Mouse (Mus musculus) cerebellum, adult 18-20 months (tissue): Measurements from ENCODE around the gene Chrm4.

ENCODE experiments used
- DNase-seq, 2 experiments: peaks; one replicate each; pipeline ENCODE4 v3.0.0; 2021

Gene Chrm4

GRCm38 (mm10) chr2:91944170-91944950 is 17.3 kb downstream of the Chrm4 start:
- peak; percentile 82 to 88 for DNase-seq

GRCm38 (mm10) chr2:91945483-91945882 is 18.4 kb downstream of the Chrm4 start, which contains the start of gene Gm9821:
Gm9821 (plus strand) TSS chr2:91945703.
- peak in 1 of 2 experiments; percentile 43 for DNase-seq

- DNase-seq: peak in 1 of 2 experiments; percentile 66
Measured at GRCm38 (mm10) chr2:91946836-91947235, 19.8 kb downstream of the Chrm4 start.

GRCm38 (mm10) chr2:91947397-91948150 is 20.5 kb downstream of the Chrm4 start:
- peak; percentile 62 to 64 for DNase-seq

- no peak for DNase-seq
Measured at GRCm38 (mm10) chr2:91948151-91948509, 21.1 kb downstream of the Chrm4 start.

- DNase-seq: peak in 1 of 2 experiments; percentile 60
Measured at GRCm38 (mm10) chr2:91948792-91949241, 21.8 kb downstream of the Chrm4 start.

GRCm38 (mm10) chr2:91949411-91950274 is 22.6 kb downstream of the Chrm4 start:
- peak; percentile 80 for DNase-seq

- DNase-seq: peak; percentile 82 to 91
Measured at GRCm38 (mm10) chr2:91950275-91951085, 23.4 kb downstream of the Chrm4 start.

GRCm38 (mm10) chr2:91953825-91954224 is 26.8 kb downstream of the Chrm4 start:
- peak in 1 of 2 experiments; percentile 62 for DNase-seq

- peak; percentile 58 to 68 for DNase-seq
Measured at GRCm38 (mm10) chr2:91955121-91955591, 28.1 kb downstream of the Chrm4 start.

- DNase-seq: no peak
Measured at GRCm38 (mm10) chr2:91955875-91956274, 28.8 kb downstream of the Chrm4 start.

GRCm38 (mm10) chr2:91957096-91957495 is 30.0 kb downstream of the Chrm4 start:
- DNase-seq: peak; percentile 46 to 49

- DNase-seq: no peak
Measured at GRCm38 (mm10) chr2:91958049-91958448, 31.0 kb downstream of the Chrm4 start.

GRCm38 (mm10) chr2:91958701-91959457 is 31.8 kb downstream of the Chrm4 start:
- peak in 1 of 2 experiments; percentile 62 for DNase-seq

- DNase-seq: peak; percentile 88 to 90
Measured at GRCm38 (mm10) chr2:91959544-91960410, 32.7 kb downstream of the Chrm4 start.

- DNase-seq: peak; percentile 36 to 42
Measured at GRCm38 (mm10) chr2:91960459-91960858, 33.4 kb downstream of the Chrm4 start.

GRCm38 (mm10) chr2:91961901-91962761 is 35.1 kb downstream of the Chrm4 start:
- DNase-seq: peak in 1 of 2 experiments; percentile 41

GRCm38 (mm10) chr2:91962864-91963401 is 35.9 kb downstream of the Chrm4 start:
- DNase-seq: peak; percentile 51 to 72
